Mouse (Mus musculus) liver, embryonic 14.5 days (tissue): ENCODE measurements at regions not wholly inside any gene's neighbourhood (a gene's known extent, or its start where the extent isn't known, plus 50 kb on each side); places are given as distances from the start of the nearest gene placed in this dataset.

Source experiments
- CTCF ChIP-seq: IDR thresholded peaks from 2 replicates; pipeline ENCODE4 v1.5.1; 2016; ENCODE audit warnings: antibody characterized with exemption, low read depth, control low read depth
- EP300 ChIP-seq: IDR thresholded peaks from 2 replicates; pipeline ENCODE4 v1.6.1; 2016; ENCODE audit warnings: antibody characterized with exemption, low read depth

DNA sequence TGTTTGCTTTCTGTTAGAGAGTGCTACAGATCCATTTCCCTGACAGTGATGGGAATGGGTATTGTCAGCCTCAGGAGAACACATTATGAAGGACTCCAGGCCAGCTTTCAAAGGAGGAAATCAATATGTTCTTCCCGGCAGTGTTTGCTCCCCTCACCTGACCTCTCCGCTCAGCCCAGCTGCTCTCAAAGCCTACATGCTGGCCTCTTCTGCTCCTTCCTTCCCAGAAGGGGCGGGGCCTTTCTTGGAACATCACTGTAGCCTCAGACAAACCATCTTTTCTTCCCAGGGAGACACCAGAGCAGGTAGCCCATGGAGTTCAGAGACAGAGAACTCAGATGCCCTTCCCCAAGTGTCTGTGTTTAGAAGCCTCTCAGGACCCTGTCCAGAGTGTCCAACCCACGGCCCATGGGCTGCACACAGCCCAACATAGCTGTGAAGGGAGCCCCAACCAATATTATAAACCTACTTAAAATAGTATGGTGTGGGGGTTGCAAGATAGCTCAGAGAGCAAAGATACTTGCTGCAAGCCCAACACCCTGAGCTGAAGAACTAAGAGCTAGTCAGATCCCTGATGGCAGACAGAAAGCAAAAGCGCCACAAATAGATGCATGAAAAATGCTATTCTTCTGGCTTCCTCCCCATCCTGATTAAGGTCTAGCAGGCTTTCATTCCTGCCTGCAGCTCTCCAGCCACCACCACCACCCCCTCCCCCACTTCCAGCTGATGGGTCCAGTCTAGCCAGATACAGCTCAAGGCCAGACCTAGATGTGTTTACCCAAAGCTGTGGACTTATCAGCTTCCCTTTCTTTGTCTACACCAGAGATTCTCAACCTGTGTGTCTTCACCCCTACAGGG lies 141.8 kb upstream of the Hs6st1 start:
- TF ChIP-seq CTCF (no peak), EP300 (no peak)
